In the genomic region with DNA sequence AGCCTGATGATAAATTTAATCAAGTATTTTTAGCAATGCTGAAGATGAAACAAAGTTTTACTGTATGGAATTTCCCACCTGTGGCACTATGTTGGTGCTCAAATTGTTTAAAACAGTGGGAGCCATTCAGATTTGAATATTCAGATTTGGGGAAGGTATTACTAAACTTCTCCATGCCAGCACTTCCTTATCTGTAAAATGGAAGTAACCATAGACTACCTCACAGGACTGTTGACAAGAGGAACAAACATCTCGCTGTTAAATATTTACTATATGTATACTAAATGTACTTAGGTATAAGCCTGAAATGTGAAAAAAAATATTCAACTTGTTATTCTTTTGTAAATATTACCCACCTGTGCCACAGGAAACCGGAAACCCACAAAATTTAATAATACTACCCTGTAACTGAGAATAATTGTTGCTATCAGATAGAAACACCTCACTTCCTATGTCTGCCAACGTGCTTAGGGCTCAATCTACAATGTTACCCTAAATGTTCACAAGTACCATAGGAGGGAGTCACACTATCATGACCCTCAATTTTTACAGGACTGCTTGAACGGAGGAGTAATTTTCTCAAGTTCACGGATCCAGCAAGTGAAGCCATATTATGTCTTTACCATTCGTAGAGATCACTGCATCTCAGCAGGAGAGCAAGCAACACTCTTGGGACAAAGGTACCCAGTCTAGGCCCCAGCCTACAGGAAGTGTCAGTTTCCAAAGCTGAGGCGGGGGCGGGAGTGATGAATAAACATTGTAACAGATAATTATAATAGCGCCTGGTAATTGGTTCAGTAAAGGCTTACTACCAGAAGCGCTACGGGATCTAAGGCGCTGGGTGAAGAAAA, we compare ENCODE assay signal across 9 mouse cellular contexts. TPM values are rescaled to one million over a fixed set of nuclear protein-coding genes. Genes with fewer than 3 reads are reported as not detected.
A peak's percentile ranks its signal among the peaks of the same experiment; 100 is the strongest.
DNase-seq lines count a peak whose midpoint lies in the region; ATAC-seq and TF ChIP-seq lines count a peak whose summit lies in the region.
"Had no signal": no experiment of that assay in that cellular context is flagged by ENCODE, and none has a peak within 500 bp of the region (broad histone marks: within the 10 kb centered on the region; RNA-seq: fewer than 3 reads in every experiment).

No protein-coding gene starts in this region.

- intact Hi-C loops in left cerebral cortex, postnatal 4 days (cut with DNase I) = no loop called here

- H3K9ac ChIP-seq in heart, embryonic 12.5 days = peak overlapping the region; percentile 90; the same call in 1 of the 2 replicates
- H3K9ac ChIP-seq in ES-E14 (ENCODE audit: insufficient read depth, low read depth, low read length, poor library complexity, severe bottlenecking) = peak overlapping the region; percentile 30; the same call in 1 of the 2 replicates

- 15% methylated on average over 12 of the region's 12 CpGs for WGBS in heart, embryonic 12.5 days

- in situ Hi-C loops in ES-E14 (cut with MboI; ENCODE audit: low sequenced_read_pairs in 2 of 2, unreplicated experiment in 2 of 2) = loop anchor here in 1 of 2 experiments (25.0 kb wide), 1 partner anchor 401 kb away; no protein-coding TSS in a partner anchor

- DNase-seq in heart, adult 18-20 months = no peak
- DNase-seq in ES-E14 (ENCODE audit: low read depth, low spot score) = no peak
- no peak for DNase-seq in adrenal gland, postnatal 14 days
- no peak for DNase-seq in urinary bladder, postnatal 10 days (ENCODE audit: low spot score)
- DNase-seq in left cerebral cortex, postnatal 4 days = no peak

- peaks cover 12% of the 10 kb centered on the region; the same call in 1 of the 2 replicates for H3K4me1 ChIP-seq in heart, embryonic 12.5 days (replicated peaks)
- no peaks in the 10 kb centered on the region; a peak in 1 of 4 replicates for H3K4me1 ChIP-seq in ES-E14 (ENCODE audit: control insufficient read depth in 2 of 2, insufficient read depth in 2 of 2, low read length in 2 of 2, poor library complexity in 1 of 2)
- H3K4me1 ChIP-seq in megakaryocyte, embryonic 14.5 days = peaks cover 35% of the 10 kb centered on the region

- no peak for ATAC-seq in heart, embryonic 12.5 days (ENCODE audit: insufficient number of reproducible peaks, low FRiP score)
- ATAC-seq in hematopoietic stem cell, adult 5-6 weeks (replicated peaks in 1 of 2; ENCODE audit: insufficient read depth in 1 of 2, low FRiP score in 2 of 2, low TSS enrichment in 1 of 2, low read depth in 1 of 2, poor library complexity in 2 of 2, severe bottlenecking in 2 of 2) = peak; percentile 20 to 42; a peak in 3 of 4 replicates

- H3K9me3 ChIP-seq in heart, embryonic 12.5 days (replicated peaks) = no peaks in the 10 kb centered on the region
- H3K9me3 ChIP-seq in ES-E14 (ENCODE audit: control insufficient read depth, insufficient read depth, low read depth, low read length) = no peaks in the 10 kb centered on the region
- no peaks in the 10 kb centered on the region for H3K9me3 ChIP-seq in megakaryocyte, embryonic 14.5 days

- H3K4me2 ChIP-seq in heart, embryonic 12.5 days = peak overlapping the region; percentile 83

- H3K36me3 ChIP-seq in heart, embryonic 12.5 days = peaks cover 28% of the 10 kb centered on the region
- peaks cover 8% of the 10 kb centered on the region for H3K36me3 ChIP-seq in ES-E14 (ENCODE audit: control insufficient read depth, insufficient read depth, low read length, poor library complexity, severe bottlenecking)
- H3K36me3 ChIP-seq in megakaryocyte, embryonic 14.5 days (replicated peaks; ENCODE audit: low read length) = peaks cover 30% of the 10 kb centered on the region

- peak overlapping the region; percentile 45; the same call in 1 of the 2 replicates for H3K27ac ChIP-seq in heart, embryonic 12.5 days (ENCODE audit: poor library complexity, severe bottlenecking)
- no peak overlapping the region for H3K27ac ChIP-seq in ES-E14 (ENCODE audit: insufficient read depth, low read depth, low read length, poor library complexity, severe bottlenecking)

- H3K4me3 ChIP-seq in heart, embryonic 12.5 days = peak overlapping the region; percentile 81
- peak overlapping the region; percentile 87 to 94 for H3K4me3 ChIP-seq in ES-E14 (ENCODE audit: insufficient read depth in 1 of 2, low read depth in 1 of 2, low read length in 2 of 2, poor library complexity in 1 of 2, severe bottlenecking in 1 of 2)
- H3K4me3 ChIP-seq in megakaryocyte, embryonic 14.5 days (replicated peaks) = peak overlapping the region; percentile 99

- H3K27me3 ChIP-seq in heart, embryonic 12.5 days (replicated peaks) = no peaks in the 10 kb centered on the region
- H3K27me3 ChIP-seq in megakaryocyte, embryonic 14.5 days (replicated peaks) = no peaks in the 10 kb centered on the region
- H3K27me3 ChIP-seq: Patski had no signal

TF ChIP-seq in ES-E14, 5 proteins besides CTCF, POLR2A, EP300 and RAD21:
- TF ChIP-seq MAFK (IDR thresholded peaks at IDR 0.05; ENCODE audit: insufficient read depth, low read depth, low read length) = no peak
- no peak for TF ChIP-seq CHD2 (IDR thresholded peaks at IDR 0.05; ENCODE audit: low read depth, low read length)

RNA-seq across cellular contexts. Expression of a gene that starts 0.6 kb away (rescaled TPM):
- 50.3 and 55.8 TPM in 2 replicates for polyA plus RNA-seq in heart, embryonic 12.5 days (2016; fragmentation: Nextera tagmentation; extraction: Ambion mirVana)
- total RNA-seq in heart, adult 18-20 months (2021) = 10 to 100 TPM; 40.0 to 47.8 TPM
- total RNA-seq in ES-E14 (2012; rRNA removed) = 20.8 and 48.1 TPM in 2 replicates
- 20.5 and 38.3 TPM in 2 replicates for total RNA-seq in hematopoietic stem cell, adult 5-6 weeks (2017)
- 312 and 469 TPM in 2 replicates for polyA plus RNA-seq in megakaryocyte, embryonic 14.5 days (2012; ENCODE audit: insufficient read depth, low replicate concordance)
- 92.0 and 92.5 TPM in 2 replicates for total RNA-seq in adrenal gland, postnatal 14 days (2021)
- total RNA-seq in left cerebral cortex, postnatal 4 days (2021) = 10 to 100 TPM; 39.6 to 39.8 TPM

RNA-seq across cellular contexts. Expression of a gene that starts 12.6 kb away (rescaled TPM):
- 1.9 and 2.4 TPM in 2 replicates for polyA plus RNA-seq in heart, embryonic 12.5 days (2016; fragmentation: Nextera tagmentation; extraction: Ambion mirVana)
- not detected for total RNA-seq in heart, adult 18-20 months (2021)
- 0.85 and 1.4 TPM in 2 replicates for total RNA-seq in ES-E14 (2012; rRNA removed)
- 1.8 and 2.5 TPM in 2 replicates for total RNA-seq in hematopoietic stem cell, adult 5-6 weeks (2017)
- polyA plus RNA-seq in megakaryocyte, embryonic 14.5 days (2012; ENCODE audit: insufficient read depth, low replicate concordance) = 0.30 and 2.1 TPM in 2 replicates
- 0.75 and 0.93 TPM in 2 replicates for total RNA-seq in adrenal gland, postnatal 14 days (2021)
- 10 to 100 TPM; 15.0 to 17.2 TPM for total RNA-seq in left cerebral cortex, postnatal 4 days (2021)

RNA-seq across cellular contexts. Expression of a gene that starts 31.9 kb away (rescaled TPM):
- polyA plus RNA-seq in heart, embryonic 12.5 days (2016; fragmentation: Nextera tagmentation; extraction: Ambion mirVana) = 127 and 129 TPM in 2 replicates
- 10 to 100 TPM; 12.4 to 15.3 TPM for total RNA-seq in heart, adult 18-20 months (2021)
- 29.8 and 67.3 TPM in 2 replicates for total RNA-seq in ES-E14 (2012; rRNA removed)
- 6.5 and 7.5 TPM in 2 replicates for total RNA-seq in hematopoietic stem cell, adult 5-6 weeks (2017)
- 2.3 and 20.3 TPM in 2 replicates for polyA plus RNA-seq in megakaryocyte, embryonic 14.5 days (2012; ENCODE audit: insufficient read depth, low replicate concordance)
- total RNA-seq in adrenal gland, postnatal 14 days (2021) = 77.7 and 101 TPM in 2 replicates
- 10 to 100 TPM; 44.0 to 47.9 TPM for total RNA-seq in left cerebral cortex, postnatal 4 days (2021)

RNA-seq across cellular contexts. Expression of a gene that starts 36.6 kb away (rescaled TPM):
- polyA plus RNA-seq in heart, embryonic 12.5 days (2016; fragmentation: Nextera tagmentation; extraction: Ambion mirVana) = 284 and 290 TPM in 2 replicates
- 100 to 1,000 TPM; 122 to 150 TPM for total RNA-seq in heart, adult 18-20 months (2021)
- 137 and 272 TPM in 2 replicates for total RNA-seq in ES-E14 (2012; rRNA removed)
- total RNA-seq in hematopoietic stem cell, adult 5-6 weeks (2017) = 103 and 131 TPM in 2 replicates
- 822 and 954 TPM in 2 replicates for polyA plus RNA-seq in megakaryocyte, embryonic 14.5 days (2012; ENCODE audit: insufficient read depth, low replicate concordance)
- total RNA-seq in adrenal gland, postnatal 14 days (2021) = 186 TPM in 2 replicates
- 100 to 1,000 TPM; 147 to 150 TPM for total RNA-seq in left cerebral cortex, postnatal 4 days (2021)

RNA-seq across cellular contexts. Expression of a gene that starts 45.8 kb away (rescaled TPM):
- polyA plus RNA-seq in heart, embryonic 12.5 days (2016; fragmentation: Nextera tagmentation; extraction: Ambion mirVana) = 8.0 and 8.3 TPM in 2 replicates
- total RNA-seq in heart, adult 18-20 months (2021) = 1 to 10 TPM; 4.8 to 6.5 TPM
- total RNA-seq in ES-E14 (2012; rRNA removed) = 93.1 and 310 TPM in 2 replicates
- 1.9 and 3.5 TPM in 2 replicates for total RNA-seq in hematopoietic stem cell, adult 5-6 weeks (2017)
- polyA plus RNA-seq in megakaryocyte, embryonic 14.5 days (2012; ENCODE audit: insufficient read depth, low replicate concordance) = 1.6 TPM in 1 of 2 replicates, not detected in the other
- total RNA-seq in adrenal gland, postnatal 14 days (2021) = 4.6 and 6.5 TPM in 2 replicates
- 1 to 10 TPM; 2.2 to 3.7 TPM for total RNA-seq in left cerebral cortex, postnatal 4 days (2021)
